Mouse (Mus musculus): ENCODE results near the gene Olfr1180.
"Not testable (repeated sequence)": the region's sequence is repeated elsewhere in the genome, so short reads cannot be mapped to it uniquely, and the experiment has no call there.

The Olfr1180 gene

GRCm38 (mm10) chr2:88419051-88419450, at the start of gene Olfr1180:
Gene Olfr1180 (minus strand): TSS chr2:88419151.
- no peak for DNase-seq (ENCODE audit: low spot score)

GRCm38 (mm10) chr2:88454567-88454966, 35.6 kb upstream of the Olfr1180 start, which contains the start of gene Olfr1183:
Gene Olfr1183 (plus strand): TSS chr2:88454867.
- DNase-seq (ENCODE audit: low spot score), result not testable (repeated sequence)

GRCm38 (mm10) chr2:88449031-88449430, 30.1 kb upstream of the Olfr1180 start, which contains the start of gene Gm13757:
Gene Gm13757 (minus strand): TSS chr2:88449131.
- DNase-seq (ENCODE audit: low spot score), result no peak

DNA sequence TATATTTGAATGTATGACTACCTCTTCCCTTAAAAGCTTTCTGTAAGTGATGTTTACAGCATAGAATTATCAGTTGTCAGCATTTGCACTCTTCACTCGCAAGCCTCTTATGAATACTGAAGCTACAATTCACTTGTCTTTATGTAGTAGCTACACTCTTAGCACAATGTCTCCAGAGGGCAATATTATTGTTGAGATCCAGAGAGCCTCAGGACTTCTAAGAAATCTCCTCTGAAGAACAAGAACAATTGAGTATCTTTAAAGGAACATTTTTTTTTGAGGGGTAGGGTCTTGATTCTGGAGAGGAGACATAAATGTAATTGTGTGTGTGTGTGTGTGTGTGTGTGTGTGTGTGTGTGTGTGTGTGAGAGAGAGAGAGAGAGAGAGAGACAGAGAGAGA, 7.1 kb upstream of the Olfr1180 start, which contains the start of gene Olfr1181:
Gene Olfr1181, minus strand, starts transcription at position 101 of the 400 bp plus-strand sequence.
- DNase-seq (ENCODE audit: low spot score), result no peak

DNA sequence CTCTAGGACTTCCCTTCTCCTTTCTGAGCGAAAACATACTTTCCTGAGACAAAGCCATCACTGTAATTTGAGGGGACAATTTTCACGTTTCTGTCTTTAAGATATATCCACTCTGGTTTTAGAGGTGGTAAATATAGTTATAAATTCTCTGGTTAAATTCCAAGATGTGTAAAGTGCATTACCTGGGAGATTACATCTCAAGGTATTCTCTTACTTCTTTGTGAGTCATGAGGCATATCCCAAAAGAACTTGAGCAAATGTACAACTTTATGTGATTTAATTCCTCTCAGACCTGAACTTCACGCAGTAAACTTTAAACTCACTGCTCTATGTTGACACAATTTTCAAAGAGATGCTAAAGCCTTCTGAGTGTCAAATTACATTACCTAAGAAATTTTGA, 12.6 kb downstream of the Olfr1180 start, which contains the start of gene Olfr1179:
Gene Olfr1179, minus strand, starts transcription at position 101 of the 400 bp plus-strand sequence.
- DNase-seq (ENCODE audit: low spot score), result no peak

DNA sequence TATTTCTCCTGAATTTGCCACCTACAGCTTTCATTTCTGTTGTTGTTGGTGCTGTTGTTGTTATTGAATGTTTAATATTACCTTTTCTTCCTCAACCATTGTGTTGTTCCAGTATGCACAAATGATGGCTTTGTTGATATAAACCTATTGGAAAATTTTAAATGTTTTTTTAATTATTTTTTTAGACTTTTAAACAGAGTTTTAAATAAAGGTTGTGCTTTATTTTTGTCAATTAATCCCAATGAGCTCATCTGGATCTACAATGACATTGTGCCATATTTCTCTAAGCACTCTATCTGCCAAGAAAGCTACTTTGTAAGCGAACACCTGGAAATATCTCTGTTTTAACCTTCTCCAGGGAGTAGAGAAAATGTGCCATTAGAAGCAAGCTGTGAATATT, 32.2 kb downstream of the Olfr1180 start, which contains the start of gene Olfr1178:
Gene Olfr1178, plus strand, starts transcription at position 301 of the 400 bp plus-strand sequence.
- no peak for DNase-seq (ENCODE audit: low spot score)

Data from ovary, postnatal 14 days (tissue).